Mouse (Mus musculus) hindbrain, embryonic 10.5 days (tissue): ENCODE measurements around the gene Bin2. TPM values are rescaled to one million over a fixed set of nuclear protein-coding genes. Genes with fewer than 3 reads are reported as not detected.

Experiments
- DNase-seq: peaks from one replicate; pipeline ENCODE4 v3.0.0-alpha.2; 2017; ENCODE audit warnings: low spot score
- H3K27ac ChIP-seq: fragments of 300-500 bp; sonication (generic); 2 replicates; pipeline ENCODE4 v1.5.1; 2016; ENCODE audit warnings: mild to moderate bottlenecking, moderate library complexity
- H3K27me3 ChIP-seq: fragments of 300-500 bp; sonication (generic); 2 replicates; pipeline ENCODE4 v1.6.1; 2016; ENCODE audit warnings: mild to moderate bottlenecking; ENCODE audit not compliant: poor library complexity, insufficient read depth, severe bottlenecking
- H3K36me3 ChIP-seq: fragments of 300-500 bp; sonication (generic); 2 replicates; pipeline ENCODE4 v1.6.1; 2016; ENCODE audit warnings: mild to moderate bottlenecking, moderate library complexity
- H3K4me1 ChIP-seq: fragments of 300-500 bp; sonication (generic); replicated peaks from 2 replicates; pipeline ENCODE4 v1.6.1; 2016; ENCODE audit warnings: mild to moderate bottlenecking
- H3K4me3 ChIP-seq: fragments of 300-500 bp; sonication (generic); 2 replicates; pipeline ENCODE4 v1.5.1; 2016; ENCODE audit warnings: mild to moderate bottlenecking, moderate library complexity
- H3K9me3 ChIP-seq: fragments of 300-500 bp; sonication (generic); 2 replicates; pipeline ENCODE4 v1.6.1; 2016; ENCODE audit warnings: mild to moderate bottlenecking, moderate library complexity
- WGBS: fragments of 180-500 bp; shearing (Covaris S2); methylation state at CpG from one replicate; pipeline ENCODE4 v1.1.7; 2016; 5-methylcytosine and 5-hydroxymethylcytosine counted together
- polyA plus RNA-seq: library from polyadenylated mRNA; unstranded; fragments of >200 nt; fragmentation: Nextera tagmentation; extraction: Ambion mirVana; gene quantifications from 2 replicates; pipeline ENCODE4 v1.2.1, GENCODE M21; 2016

The Bin2 gene
- polyA plus RNA-seq, 1 experiment from 2014 or later = 4.5 TPM

DNA sequence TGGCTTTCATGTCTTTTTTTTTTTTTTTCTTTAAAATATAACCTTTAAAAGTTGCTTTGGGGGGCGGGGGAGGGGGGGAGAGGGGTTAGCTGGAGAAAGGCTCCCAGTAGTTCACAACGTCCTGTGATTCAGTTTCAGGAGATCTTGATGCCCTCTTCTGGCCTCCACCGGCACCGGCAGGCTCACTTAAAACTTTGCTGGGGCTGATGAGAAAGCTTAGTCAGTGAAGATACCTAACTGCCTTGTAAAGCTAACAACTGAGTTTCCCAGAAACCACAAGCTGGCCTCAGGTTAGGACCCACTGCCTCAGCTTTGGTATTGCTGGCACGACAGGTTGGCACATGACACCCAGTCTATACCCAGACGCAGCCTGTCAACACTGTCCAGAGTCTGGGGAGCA, 31.7 kb downstream of the Bin2 start:
- DNase-seq = no peak
- H3K9me3 ChIP-seq = no peaks in the 10 kb centered on the region
- no peak overlapping the region for H3K4me3 ChIP-seq
- H3K4me1 ChIP-seq = peaks cover 32% of the 10 kb centered on the region
- no peak overlapping the region for H3K27ac ChIP-seq
- H3K27me3 ChIP-seq = peaks cover 71% of the 10 kb centered on the region
- WGBS = 16% methylated on average over 6 of the region's 6 CpGs
- no peaks in the 10 kb centered on the region for H3K36me3 ChIP-seq

DNA sequence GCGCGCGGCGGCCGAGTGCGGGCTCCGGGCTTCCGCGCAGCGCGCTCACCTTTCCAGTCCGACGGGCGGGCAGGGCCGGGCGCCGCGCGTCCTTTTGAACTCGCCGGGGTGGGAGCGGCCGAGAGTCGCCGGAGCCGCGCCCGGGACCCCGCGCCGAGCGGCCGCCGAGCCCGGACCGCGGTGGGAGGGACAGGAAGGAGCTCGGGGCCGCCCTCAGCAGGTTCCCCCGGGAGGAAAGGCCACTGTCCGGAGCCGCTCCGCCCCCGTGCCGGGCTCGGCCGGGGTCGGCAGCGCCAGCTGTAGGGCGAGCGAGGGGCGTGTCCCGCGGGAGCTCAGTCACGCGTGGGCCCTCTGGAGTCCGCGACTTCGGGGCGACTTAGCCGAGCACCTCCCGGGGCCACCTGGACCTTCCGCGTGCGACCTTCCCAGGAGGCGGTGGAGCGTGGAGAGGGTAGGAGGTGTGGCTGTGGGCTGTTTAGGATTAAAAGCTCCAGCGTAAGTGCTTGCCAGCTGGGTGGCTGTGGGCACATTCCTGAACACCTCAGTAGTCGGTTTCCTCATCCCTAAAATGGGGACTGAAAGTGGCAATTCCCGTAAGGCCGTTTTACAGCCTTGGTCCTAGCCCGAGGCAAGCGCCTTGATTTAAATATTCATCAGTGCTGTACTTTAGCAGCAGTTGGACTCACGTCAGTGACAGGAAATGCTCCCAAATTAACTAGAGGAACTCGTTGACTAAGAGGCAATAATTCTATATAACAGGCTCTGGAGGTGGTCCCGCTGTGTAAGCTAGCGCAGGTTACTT, 32.5 kb downstream of the Bin2 start, which contains the start of gene Smagp:
TSS of gene Smagp (minus strand) at position 241 of the 802 bp plus-strand sequence.
- peak within 1 kb of the TSS; percentile 59 for H3K4me3 ChIP-seq
- peaks cover 74% of the 10 kb centered on the region for H3K27me3 ChIP-seq
- H3K4me1 ChIP-seq = peaks cover 32% of the 10 kb centered on the region
- under 1% methylated on average over 77 of the region's 77 CpGs for WGBS
- DNase-seq = peak; percentile 43
- H3K27ac ChIP-seq = peak within 1 kb of the TSS; percentile 64
- H3K9me3 ChIP-seq = no peaks in the 10 kb centered on the region
- H3K36me3 ChIP-seq = no peaks in the 10 kb centered on the region

DNA sequence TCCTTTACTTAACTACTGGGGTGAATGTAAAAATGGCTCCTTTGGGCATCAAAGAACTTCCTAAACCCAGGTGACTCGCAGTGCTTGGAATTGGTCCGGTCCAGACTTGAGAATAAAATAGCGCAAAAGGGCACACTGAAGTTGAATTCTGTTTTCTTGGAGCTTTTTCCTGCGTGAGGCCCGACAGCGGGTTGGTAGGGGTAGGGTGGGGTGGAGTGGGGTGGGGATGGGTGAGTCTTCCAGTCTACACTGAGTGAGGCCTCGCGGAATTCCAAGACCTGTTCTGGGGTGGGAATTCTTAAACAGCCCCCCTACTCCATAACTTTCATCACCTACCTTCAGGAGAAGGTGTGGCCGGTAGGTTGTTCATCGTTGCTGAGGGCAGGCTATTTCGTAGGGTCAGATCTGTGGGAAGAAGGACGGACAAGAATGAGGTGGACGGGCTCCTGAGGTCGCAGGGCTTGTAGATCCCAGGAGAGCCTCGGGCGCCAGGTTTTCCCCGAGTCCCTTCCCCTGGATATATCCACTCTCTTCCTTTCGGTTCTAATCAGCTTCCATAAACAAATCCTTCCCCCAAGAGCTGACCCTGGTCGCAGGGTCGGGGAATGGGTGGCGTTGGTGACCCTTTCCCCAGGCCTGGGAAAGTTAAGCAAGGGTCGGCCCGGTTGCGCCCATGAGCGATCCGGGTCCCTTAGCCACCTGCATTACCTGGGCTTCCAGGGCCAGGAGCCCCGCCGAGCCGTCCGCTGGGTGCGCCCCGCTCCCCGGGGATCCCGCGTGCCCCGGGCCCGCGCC, 33.3 kb downstream of the Bin2 start:
- Histone ChIP-seq H3K27ac (peak overlapping the region; percentile 64), H3K27me3 (peaks cover 74% of the 10 kb centered on the region), H3K36me3 (no peaks in the 10 kb centered on the region), H3K9me3 (no peaks in the 10 kb centered on the region), H3K4me3 (peak overlapping the region; percentile 59), H3K4me1 (peaks cover 29% of the 10 kb centered on the region)
- WGBS = 3% methylated on average over 38 of the region's 38 CpGs
- DNase-seq = peak; percentile 32

DNA sequence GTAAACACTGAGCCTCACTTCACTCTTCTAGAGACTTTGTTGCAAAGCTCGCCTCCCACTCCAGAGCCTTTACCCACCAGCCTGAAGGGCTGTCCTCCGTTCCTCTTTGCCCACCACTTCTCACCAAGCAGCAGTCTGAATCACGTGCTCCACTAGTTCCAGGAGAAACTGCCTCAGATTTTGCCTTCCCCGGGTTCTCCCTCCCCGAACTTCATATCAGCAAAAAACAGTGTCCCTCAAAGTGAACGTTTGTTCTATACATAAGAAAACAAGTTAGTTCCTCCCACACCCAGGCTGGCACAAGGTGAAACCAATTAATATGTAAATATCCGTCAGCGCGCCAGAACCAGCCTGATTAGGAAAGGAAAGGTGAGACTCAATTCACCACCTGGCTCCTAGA, 34.1 kb downstream of the Bin2 start:
- Histone ChIP-seq H3K4me1 (peaks cover 21% of the 10 kb centered on the region), H3K27ac (no peak overlapping the region), H3K4me3 (no peak overlapping the region), H3K36me3 (no peaks in the 10 kb centered on the region), H3K27me3 (peaks cover 70% of the 10 kb centered on the region), H3K9me3 (no peaks in the 10 kb centered on the region)
- DNase-seq = no peak
- WGBS = 7% methylated on average over 9 of the region's 9 CpGs

DNA sequence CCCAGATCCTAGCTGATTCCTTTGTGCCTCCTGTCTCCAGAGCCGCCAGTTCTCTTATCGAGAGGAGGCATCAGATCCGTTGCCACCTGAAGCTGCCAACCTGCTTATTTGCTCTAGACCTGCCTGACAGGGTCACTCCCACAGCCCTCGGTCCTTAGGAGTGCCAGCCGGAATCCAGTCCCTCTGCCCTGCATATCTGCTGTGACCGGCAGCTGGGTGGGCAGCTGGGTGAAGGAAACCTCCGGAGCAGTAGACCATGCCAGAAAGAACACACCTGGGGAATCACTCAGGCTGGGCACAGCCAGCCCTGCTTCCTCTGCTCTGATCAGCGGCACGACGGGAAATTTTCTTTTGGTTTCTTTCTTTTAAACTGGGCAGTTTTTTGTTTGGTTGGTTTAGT, 36.0 kb downstream of the Bin2 start:
- peaks cover 74% of the 10 kb centered on the region for H3K27me3 ChIP-seq
- no peaks in the 10 kb centered on the region for H3K36me3 ChIP-seq
- DNase-seq = no peak
- WGBS = 83% methylated on average over 10 of the region's 10 CpGs
- H3K4me1 ChIP-seq = peaks cover 20% of the 10 kb centered on the region
- no peaks in the 10 kb centered on the region for H3K9me3 ChIP-seq
- H3K4me3 ChIP-seq = no peak overlapping the region
- H3K27ac ChIP-seq = no peak overlapping the region

DNA sequence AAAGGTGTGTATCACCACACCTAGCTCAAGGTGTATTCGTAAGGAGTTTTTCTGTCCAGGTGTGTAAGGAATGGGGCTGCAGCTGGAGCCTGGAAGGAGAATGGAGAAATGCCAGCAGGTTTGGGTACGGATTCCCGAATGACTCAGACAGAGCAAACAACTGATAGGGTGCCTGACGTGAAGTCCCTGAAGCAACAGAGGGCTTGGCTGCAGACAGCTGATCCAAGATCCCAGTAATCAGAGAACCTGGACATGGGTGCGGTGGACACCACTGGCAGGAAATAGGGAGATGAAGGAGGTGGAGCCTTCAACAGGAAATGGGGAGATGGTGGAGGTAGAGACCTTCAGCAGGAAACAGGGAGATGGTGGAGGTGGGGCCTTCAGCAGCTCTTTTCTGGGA, 37.0 kb downstream of the Bin2 start:
- no peak for DNase-seq
- 88% methylated on average over 5 of the region's 5 CpGs for WGBS
- H3K27me3 ChIP-seq = peaks cover 70% of the 10 kb centered on the region
- H3K4me3 ChIP-seq = no peak overlapping the region
- peaks cover 29% of the 10 kb centered on the region for H3K4me1 ChIP-seq
- H3K27ac ChIP-seq = no peak overlapping the region
- H3K9me3 ChIP-seq = no peaks in the 10 kb centered on the region
- no peaks in the 10 kb centered on the region for H3K36me3 ChIP-seq

DNA sequence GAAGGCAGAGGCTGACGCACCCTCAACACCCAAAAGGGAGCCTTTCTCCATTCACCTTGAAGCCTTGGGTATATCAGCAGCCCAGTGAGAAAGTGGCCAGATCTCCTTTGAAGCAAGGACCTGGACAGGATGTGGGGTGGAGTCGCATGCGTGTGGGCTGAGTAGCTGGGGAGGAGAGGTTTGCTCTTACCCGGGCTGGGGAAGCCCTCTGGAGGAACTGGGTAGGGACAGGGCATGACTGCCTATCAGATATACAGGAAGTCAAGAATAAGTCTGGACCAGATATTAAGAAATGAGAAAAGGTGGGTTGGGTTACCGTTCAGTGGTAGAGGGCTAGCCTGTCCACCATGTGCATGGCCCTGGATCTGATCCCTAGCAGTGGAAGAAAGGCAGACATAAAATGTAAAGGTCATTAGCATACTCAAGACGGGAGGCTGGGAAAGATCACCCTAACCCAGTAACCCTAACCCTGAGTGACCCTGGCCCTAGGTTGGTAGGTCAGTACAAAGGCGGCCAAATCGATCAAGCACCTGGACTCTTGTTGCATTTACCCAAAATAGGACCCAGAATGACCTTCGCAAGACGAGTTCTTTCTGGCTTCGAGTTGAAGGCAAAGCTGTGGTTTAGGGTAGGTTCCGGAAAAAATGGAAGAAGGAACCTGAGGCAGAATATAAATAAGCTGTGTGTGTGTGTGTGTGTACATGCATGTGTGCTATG, 37.7 kb downstream of the Bin2 start:
- no peak overlapping the region for H3K4me3 ChIP-seq
- H3K27me3 ChIP-seq = peaks cover 63% of the 10 kb centered on the region
- 88% methylated on average over 12 of the region's 12 CpGs for whole genome bisulfite sequencing
- peaks cover 22% of the 10 kb centered on the region for H3K4me1 ChIP-seq
- no peaks in the 10 kb centered on the region for H3K9me3 ChIP-seq
- DNase-seq = no peak
- H3K36me3 ChIP-seq = no peaks in the 10 kb centered on the region
- H3K27ac ChIP-seq = no peak overlapping the region

DNA sequence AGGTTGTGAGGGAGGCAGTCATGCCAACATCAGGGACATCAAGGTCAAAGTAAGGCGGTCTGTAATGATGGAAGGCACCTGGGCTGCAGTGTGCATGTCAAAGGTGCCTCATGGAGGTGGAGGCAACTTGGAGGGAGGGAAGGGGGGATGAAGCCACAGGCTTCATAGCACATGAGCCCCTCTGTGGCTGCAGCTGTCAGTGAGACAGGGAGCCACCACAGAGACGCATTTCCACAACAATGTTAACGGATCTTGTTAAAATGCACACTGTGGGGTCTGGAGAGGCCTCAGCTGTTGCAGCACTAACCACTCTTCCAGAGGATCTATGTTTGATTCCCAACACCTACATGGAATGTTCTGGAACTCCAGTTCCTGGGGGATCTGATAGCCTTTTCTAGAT, 39.2 kb downstream of the Bin2 start:
- WGBS = 57% methylated on average over 3 of the region's 3 CpGs
- no peaks in the 10 kb centered on the region for H3K36me3 ChIP-seq
- H3K27ac ChIP-seq = no peak overlapping the region
- H3K4me1 ChIP-seq = peaks cover 13% of the 10 kb centered on the region
- DNase-seq = no peak
- peaks cover 48% of the 10 kb centered on the region for H3K27me3 ChIP-seq
- H3K9me3 ChIP-seq = no peaks in the 10 kb centered on the region
- no peak overlapping the region for H3K4me3 ChIP-seq

DNA sequence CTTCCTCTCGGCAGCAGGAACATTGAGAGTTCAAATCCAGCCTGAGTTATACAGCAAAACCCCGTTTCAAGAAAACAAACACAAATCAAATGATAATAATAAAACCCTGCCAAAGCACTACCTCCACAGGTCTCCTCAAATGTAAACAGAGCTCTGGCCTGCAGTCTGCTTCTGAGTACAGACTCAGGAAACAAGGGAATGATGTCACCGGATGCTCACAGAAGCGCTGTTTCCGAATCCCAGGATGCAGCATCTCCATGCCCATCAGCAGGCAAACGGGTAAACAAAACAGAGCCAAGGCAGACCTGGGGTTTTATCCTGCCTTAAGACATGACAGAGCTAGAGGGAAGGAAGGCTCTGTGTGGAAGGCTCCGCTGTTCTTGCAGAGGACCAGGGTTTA, 40.6 kb downstream of the Bin2 start:
- WGBS = 53% methylated on average over 7 of the region's 7 CpGs
- DNase-seq = no peak
- H3K27ac ChIP-seq = no peak overlapping the region

DNA sequence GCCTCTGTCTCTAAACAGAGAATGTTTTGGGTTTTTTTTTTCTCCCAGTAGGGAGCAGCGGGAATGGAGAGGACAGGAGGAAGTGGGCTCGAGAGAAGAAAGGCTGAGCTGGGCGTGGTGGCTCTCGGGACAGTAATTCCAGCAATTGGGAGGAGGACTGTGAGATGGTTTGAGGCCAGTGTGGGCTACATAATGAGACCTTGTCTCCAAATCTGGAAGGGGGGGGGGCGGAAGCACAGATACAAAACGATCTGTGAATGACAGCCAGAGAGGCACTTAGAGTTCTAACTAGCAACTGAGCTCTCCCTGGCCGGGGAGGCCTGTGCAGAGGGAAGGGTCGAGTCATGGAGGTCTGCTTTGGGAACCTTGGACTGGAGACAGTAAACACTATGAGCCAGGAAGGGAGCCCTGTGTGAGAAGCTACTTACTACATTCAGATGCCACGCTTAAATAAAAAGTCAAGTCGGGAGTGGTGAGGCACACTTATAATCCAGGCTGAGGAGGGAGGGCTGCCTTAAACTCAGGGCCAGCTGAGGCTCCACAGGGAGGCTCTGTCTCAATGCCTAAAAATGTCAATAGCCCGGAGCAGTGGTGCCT, 41.5 kb downstream of the Bin2 start:
- no peak overlapping the region for H3K4me3 ChIP-seq
- peaks cover 27% of the 10 kb centered on the region for H3K27me3 ChIP-seq
- no peak for DNase-seq
- peaks cover 15% of the 10 kb centered on the region for H3K4me1 ChIP-seq
- no peaks in the 10 kb centered on the region for H3K36me3 ChIP-seq
- H3K27ac ChIP-seq = peak overlapping the region; percentile 56
- H3K9me3 ChIP-seq = no peaks in the 10 kb centered on the region
- 5% methylated on average over 11 of the region's 11 CpGs for WGBS

More for the DNA sequence above, 40.6 kb downstream of the Bin2 start:
- Histone ChIP-seq H3K9me3 (no peaks in the 10 kb centered on the region), H3K4me1 (peaks cover 15% of the 10 kb centered on the region), H3K36me3 (no peaks in the 10 kb centered on the region), H3K4me3 (no peak overlapping the region), H3K27me3 (peaks cover 37% of the 10 kb centered on the region)

DNA sequence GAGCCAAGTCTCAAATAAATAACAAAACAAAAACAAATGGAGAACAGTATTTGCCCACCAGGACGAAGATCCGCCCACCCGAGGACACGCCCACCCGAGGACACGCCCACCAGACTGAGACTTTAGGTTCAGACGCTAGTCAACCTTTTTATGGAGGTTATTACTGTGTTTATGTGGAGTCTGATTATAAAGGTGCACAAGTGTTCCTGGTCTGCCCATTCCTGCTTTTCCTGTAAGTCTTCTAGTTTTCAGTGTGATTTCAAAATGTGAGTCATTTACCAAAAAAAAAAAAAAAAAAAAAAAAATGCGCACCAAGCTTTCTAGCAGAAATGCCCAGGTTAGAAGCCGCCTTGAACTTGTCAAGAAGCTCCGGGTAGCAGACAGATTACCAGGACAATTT, 42.1 kb downstream of the Bin2 start:
- Histone ChIP-seq H3K27ac (no peak overlapping the region), H3K4me3 (no peak overlapping the region), H3K9me3 (no peaks in the 10 kb centered on the region), H3K27me3 (peaks cover 22% of the 10 kb centered on the region), H3K36me3 (no peaks in the 10 kb centered on the region), H3K4me1 (peaks cover 15% of the 10 kb centered on the region)
- no peak for DNase-seq
- 17% methylated on average over 10 of the region's 10 CpGs for WGBS

DNA sequence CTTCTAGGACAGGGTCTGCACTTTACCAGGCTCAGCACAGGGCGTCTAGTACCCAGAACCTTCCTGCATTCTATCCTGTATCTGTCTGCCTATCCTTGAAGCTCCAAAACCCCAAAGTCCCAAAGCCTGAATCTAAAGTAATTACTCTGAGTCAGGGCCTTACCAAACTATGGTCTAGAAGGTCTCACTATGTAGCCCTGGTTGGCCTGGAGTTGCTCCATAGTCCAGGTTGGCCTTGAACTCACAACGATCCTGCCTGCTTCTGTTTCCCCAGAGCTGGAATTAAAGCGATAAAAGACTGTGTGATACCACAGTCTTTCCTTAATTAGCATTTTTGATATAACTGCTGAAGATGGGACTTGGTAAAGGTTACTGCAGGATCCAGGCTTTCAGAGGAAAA, 44.9 kb downstream of the Bin2 start:
- peaks cover 13% of the 10 kb centered on the region for H3K27me3 ChIP-seq
- H3K4me1 ChIP-seq = peaks cover 15% of the 10 kb centered on the region
- no peaks in the 10 kb centered on the region for H3K9me3 ChIP-seq
- no peak overlapping the region for H3K27ac ChIP-seq
- WGBS = 88% methylated on average over 3 of the region's 3 CpGs
- H3K36me3 ChIP-seq = peaks cover 23% of the 10 kb centered on the region
- no peak overlapping the region for H3K4me3 ChIP-seq
- DNase-seq = no peak
